Mouse (Mus musculus): ENCODE results near the gene Ubr3.

Gene Ubr3

DNA sequence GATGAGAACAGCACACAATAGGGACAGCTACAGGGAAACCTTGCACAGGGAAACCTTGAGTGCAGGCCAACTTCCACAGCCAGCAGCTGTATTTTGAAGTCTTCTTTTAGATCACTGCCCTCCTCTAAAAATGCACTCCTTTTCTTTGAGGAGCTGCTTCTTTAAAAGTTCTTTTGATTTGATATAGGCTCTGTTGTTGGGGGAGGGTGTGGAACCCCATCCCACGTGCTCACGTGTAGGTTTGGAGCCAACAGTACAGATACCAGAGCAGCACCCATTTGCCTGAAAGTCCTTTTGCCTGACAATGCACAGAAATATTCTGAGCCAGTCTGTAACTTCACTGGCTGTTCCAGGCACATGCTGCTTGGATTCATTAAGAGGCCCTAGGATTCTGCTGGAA, 134.4 kb downstream of the Ubr3 start:
- in situ Hi-C loops (cut with MboI, MseI) = loop anchor here (10.0 kb wide), 1 partner anchor 73 kb away; no protein-coding TSS in a partner anchor

- in situ Hi-C loops (cut with MboI, MseI) = loop anchor here (10.0 kb wide), 1 partner anchor 70 kb away; no protein-coding TSS in a partner anchor
These were observed 137.8 kb downstream of the Ubr3 start for GRCm38 (mm10) chr2:70034895-70035294.

DNA sequence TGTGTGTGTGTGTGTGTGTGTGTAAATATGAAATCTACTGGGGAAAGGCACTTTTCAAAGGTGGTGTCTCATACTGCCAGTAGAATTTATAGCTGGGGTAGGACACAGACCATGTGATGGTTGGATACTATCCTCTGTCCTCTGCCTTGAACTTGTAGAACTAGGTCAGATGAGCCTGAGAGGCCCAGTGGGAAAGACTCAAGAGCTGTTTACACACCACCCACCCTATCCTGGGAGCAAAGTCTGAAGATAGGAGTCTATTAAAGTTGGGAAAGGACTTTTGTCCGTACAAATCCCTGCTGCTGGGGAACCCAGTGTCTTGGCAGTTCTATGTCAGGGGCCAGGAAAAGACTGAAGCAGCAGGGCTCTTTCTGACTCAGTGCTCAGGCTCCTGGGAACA, 138.3 kb downstream of the Ubr3 start:
- in situ Hi-C loops (cut with MboI, MseI) = loop anchor here (10.0 kb wide), 1 partner anchor 69 kb away; no protein-coding TSS in a partner anchor

- in situ Hi-C loops (cut with MboI, MseI) = loop anchor here (10.0 kb wide), 1 partner anchor 68 kb away; no protein-coding TSS in a partner anchor
These were observed 140.2 kb downstream of the Ubr3 start for GRCm38 (mm10) chr2:70037221-70037620.

GRCm38 (mm10) chr2:70038752-70039151, 141.7 kb downstream of the Ubr3 start, which contains the start of gene Myo3b:
TSS of gene Myo3b (plus strand) at chr2:70039126.
- in situ Hi-C loops (cut with MboI, MseI) = loop anchor here (10.0 kb wide), 1 partner anchor 66 kb away; no protein-coding TSS in a partner anchor

DNA sequence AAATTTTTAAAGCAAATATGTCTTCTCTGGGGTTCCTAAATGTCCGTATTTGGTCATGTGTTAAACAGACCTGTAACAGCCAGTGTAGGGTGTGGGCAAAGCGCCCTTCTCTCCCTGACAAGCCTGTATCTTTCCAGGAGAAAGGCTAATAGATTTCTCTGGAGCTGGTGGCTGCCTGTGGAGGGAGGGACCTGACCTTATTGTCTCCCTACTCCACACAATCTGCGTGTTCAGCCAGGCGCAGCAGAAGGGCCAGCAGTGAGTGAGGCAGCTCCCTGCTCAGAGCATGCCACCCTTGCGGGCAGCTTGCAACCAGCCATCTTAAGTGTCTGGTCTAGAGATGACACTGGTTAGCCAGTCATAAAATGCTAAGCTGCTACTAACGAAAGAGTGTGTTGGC, 147.4 kb downstream of the Ubr3 start:
- in situ Hi-C loops (cut with MboI, MseI) = loop anchor here (10.0 kb wide), 1 partner anchor 180 kb away; no protein-coding TSS in a partner anchor

GRCm38 (mm10) chr2:70047868-70048267, 150.8 kb downstream of the Ubr3 start:
- in situ Hi-C loops (cut with MboI, MseI) = loop anchor here (10.0 kb wide), 1 partner anchor 177 kb away; no protein-coding TSS in a partner anchor

GRCm38 (mm10) chr2:70053803-70054202, 156.8 kb downstream of the Ubr3 start:
- in situ Hi-C loops (cut with MboI, MseI) = no loop called here

GRCm38 (mm10) chr2:70058201-70058600, 161.2 kb downstream of the Ubr3 start:
- in situ Hi-C loops (cut with MboI, MseI) = no loop called here

GRCm38 (mm10) chr2:70060359-70061345, 163.6 kb downstream of the Ubr3 start:
- in situ Hi-C loops (cut with MboI, MseI) = no loop called here

- in situ Hi-C loops (cut with MboI, MseI) = no loop called here
These were observed 168.1 kb downstream of the Ubr3 start for GRCm38 (mm10) chr2:70065116-70065515.

DNA sequence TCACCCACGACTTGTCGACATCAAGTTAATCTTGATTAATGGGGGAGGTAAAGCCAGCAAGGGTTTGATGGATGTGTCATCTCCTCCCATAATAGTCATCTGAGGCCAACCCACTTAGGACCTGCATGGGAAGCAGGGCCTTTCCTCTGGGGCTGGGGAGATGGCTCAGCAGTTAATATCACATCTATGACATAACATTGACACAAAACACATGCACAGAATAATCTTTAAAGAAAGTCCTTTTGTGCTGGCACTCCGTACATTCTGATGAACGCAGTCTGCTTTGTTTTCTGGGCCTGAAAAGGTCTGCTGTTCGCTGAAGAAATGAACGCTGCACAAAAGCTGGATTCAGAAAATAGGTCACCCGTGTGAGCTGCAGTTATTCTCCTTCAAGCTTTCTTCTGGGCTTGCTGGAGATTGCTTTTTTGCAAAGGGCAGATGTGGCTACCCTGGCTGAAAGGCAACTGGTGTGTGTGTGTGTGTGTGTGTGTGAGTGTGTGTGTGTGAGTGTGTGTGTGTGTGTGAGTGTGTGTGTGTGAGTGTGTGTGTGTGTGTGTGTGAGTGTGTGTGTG, 168.8 kb downstream of the Ubr3 start:
- in situ Hi-C loops (cut with MboI, MseI) = no loop called here

GRCm38 (mm10) chr2:70066338-70067022, 169.4 kb downstream of the Ubr3 start:
- in situ Hi-C loops (cut with MboI, MseI) = no loop called here

DNA sequence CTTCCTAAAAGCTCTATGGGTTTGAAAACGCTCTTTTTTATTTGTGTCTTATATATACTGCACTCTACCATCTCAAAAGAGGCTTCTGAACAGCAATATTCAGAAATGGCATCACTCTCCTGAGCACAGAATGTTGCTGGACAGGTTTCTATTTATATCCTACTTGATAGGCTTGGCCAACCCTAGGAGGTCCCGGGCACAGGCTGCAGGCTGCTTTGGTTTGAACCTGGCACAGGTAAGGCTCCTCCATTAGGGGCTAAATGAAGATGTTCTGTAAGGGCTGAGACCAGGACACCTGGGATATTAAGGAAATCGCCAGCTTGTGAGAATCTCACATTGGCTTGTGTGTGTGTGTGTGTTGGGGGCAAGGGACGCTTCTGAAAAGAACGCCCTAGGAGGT, 172.8 kb downstream of the Ubr3 start:
- in situ Hi-C loops (cut with MboI, MseI) = no loop called here

Data from regulatory T cell (primary cell).